Mouse (Mus musculus) limb, embryonic 15.5 days (tissue): Measurements from ENCODE around the gene Chst4. TPM values are rescaled to one million over a fixed set of nuclear protein-coding genes. Genes with fewer than 3 reads are reported as not detected.
"Not testable (repeated sequence)": the region's sequence is repeated elsewhere in the genome, so short reads cannot be mapped to it uniquely, and the experiment has no call there.

Experiments used
- ATAC-seq: fragments of 200-750 bp; cut with Nextera tagmentation; 2 replicates; pipeline ENCODE4 v1.8.0; 2017; ENCODE audit warnings: low read depth, moderate TSS enrichment; ENCODE audit not compliant: insufficient number of reproducible peaks, low FRiP score, low TSS enrichment
- H3K27ac ChIP-seq: fragments of 300-500 bp; sonication (generic); 2 replicates; pipeline ENCODE4 v1.5.1; 2015; ENCODE audit warnings: moderate library complexity, mild to moderate bottlenecking, inconsistent platforms
- H3K27me3 ChIP-seq: fragments of 300-500 bp; sonication (generic); 2 replicates; pipeline ENCODE4 v1.6.1; 2015; ENCODE audit warnings: inconsistent platforms
- H3K36me3 ChIP-seq: fragments of 300-500 bp; sonication (generic); 2 replicates; pipeline ENCODE4 v1.6.1; 2015; ENCODE audit warnings: inconsistent platforms
- H3K4me1 ChIP-seq: fragments of 300-500 bp; sonication (generic); 2 replicates; pipeline ENCODE4 v1.6.1; 2015; ENCODE audit warnings: inconsistent platforms
- H3K4me2 ChIP-seq: fragments of 300-500 bp; sonication (generic); 2 replicates; pipeline ENCODE4 v1.6.1; 2015; ENCODE audit warnings: mild to moderate bottlenecking, inconsistent platforms
- H3K4me3 ChIP-seq: fragments of 300-500 bp; sonication (generic); 2 replicates; pipeline ENCODE4 v1.5.1; 2015; ENCODE audit warnings: mild to moderate bottlenecking, inconsistent platforms
- H3K9ac ChIP-seq: fragments of 300-500 bp; sonication (generic); 2 replicates; pipeline ENCODE4 v1.6.1; 2015; ENCODE audit warnings: inconsistent platforms
- H3K9me3 ChIP-seq: fragments of 300-500 bp; sonication (generic); 2 replicates; pipeline ENCODE4 v1.6.1; 2016; ENCODE audit warnings: inconsistent platforms
- WGBS: fragments of 180-500 bp; shearing (Covaris S2); methylation state at CpG from one replicate; pipeline ENCODE4 v1.1.7; 2015; 5-methylcytosine and 5-hydroxymethylcytosine counted together
- polyA plus RNA-seq: library from polyadenylated mRNA; unstranded; fragments of >200 nt; fragmentation: Nextera tagmentation; extraction: Ambion mirVana; gene quantifications from 2 replicates; pipeline ENCODE4 v1.2.1, GENCODE M21; 2015

Gene Chst4
- polyA plus RNA-seq, 1 experiment from 2014 or later, result not detected

GRCm38 (mm10) chr8:110040509-110040908 is 969 bp upstream of the Chst4 start:
- Histone ChIP-seq H3K4me1 (0 out of 2 replicates have a peak, but pooled peaks cover 3% of the 10 kb centered on the region), H3K9ac (no peak overlapping the region), H3K4me3 (no peak overlapping the region), H3K27me3 (no peaks in the 10 kb centered on the region), H3K36me3 (no peaks in the 10 kb centered on the region), H3K4me2 (no peak overlapping the region), H3K9me3 (no peaks in the 10 kb centered on the region), H3K27ac (no peak overlapping the region)
- no peak for ATAC-seq
- WGBS, result 67% methylated on average over 4 of the region's 4 CpGs

GRCm38 (mm10) chr8:110039216-110039615 is 324 bp downstream of the Chst4 start:
- no peaks in the 10 kb centered on the region for H3K9me3 ChIP-seq
- no peak overlapping the region for H3K4me2 ChIP-seq
- H3K27ac ChIP-seq, result no peak overlapping the region
- WGBS, result 36% methylated on average over 7 of the region's 7 CpGs
- no peaks in the 10 kb centered on the region for H3K36me3 ChIP-seq
- 0 out of 2 replicates have a peak, but pooled peaks cover 3% of the 10 kb centered on the region for H3K4me1 ChIP-seq
- no peak overlapping the region for H3K4me3 ChIP-seq
- H3K9ac ChIP-seq, result no peak overlapping the region
- ATAC-seq, result no peak
- no peaks in the 10 kb centered on the region for H3K27me3 ChIP-seq

GRCm38 (mm10) chr8:110036156-110036555 is 3.4 kb downstream of the Chst4 start:
- Histone ChIP-seq H3K36me3 (no peaks in the 10 kb centered on the region), H3K4me3 (no peak overlapping the region), H3K27me3 (no peaks in the 10 kb centered on the region), H3K9me3 (no peaks in the 10 kb centered on the region), H3K9ac (no peak overlapping the region), H3K4me1 (0 out of 2 replicates have a peak, but pooled peaks cover 3% of the 10 kb centered on the region), H3K27ac (no peak overlapping the region), H3K4me2 (no peak overlapping the region)
- no peak for ATAC-seq
- 49% methylated on average over 2 of the region's 2 CpGs for WGBS

GRCm38 (mm10) chr8:110034331-110034730 is 5.2 kb downstream of the Chst4 start:
- no peak for ATAC-seq
- H3K9me3 ChIP-seq, result no peaks in the 10 kb centered on the region
- no peak overlapping the region for H3K4me3 ChIP-seq
- 81% methylated on average over 4 of the region's 4 CpGs for WGBS
- H3K27me3 ChIP-seq, result no peaks in the 10 kb centered on the region
- no peak overlapping the region for H3K27ac ChIP-seq
- no peaks in the 10 kb centered on the region for H3K36me3 ChIP-seq
- no peak overlapping the region for H3K4me2 ChIP-seq
- 0 out of 2 replicates have a peak, but pooled peaks cover under 1% of the 10 kb centered on the region for H3K4me1 ChIP-seq
- no peak overlapping the region for H3K9ac ChIP-seq

- H3K4me1 ChIP-seq, H3K4me2 ChIP-seq, H3K9ac ChIP-seq, ATAC-seq, H3K36me3 ChIP-seq, H3K27me3 ChIP-seq, H3K27ac ChIP-seq, H3K9me3 ChIP-seq, H3K4me3 ChIP-seq: not testable (repeated sequence)
- 37% methylated on average over 8 of the region's 8 CpGs for WGBS
These were observed 5.8 kb downstream of the Chst4 start for GRCm38 (mm10) chr8:110033771-110034170.

- Histone ChIP-seq H3K9ac (no peak overlapping the region), H3K9me3 (no peaks in the 10 kb centered on the region), H3K36me3 (no peaks in the 10 kb centered on the region), H3K27ac (no peak overlapping the region), H3K4me3 (no peak overlapping the region), H3K4me2 (no peak overlapping the region), H3K27me3 (no peaks in the 10 kb centered on the region), H3K4me1 (peaks cover 3% of the 10 kb centered on the region; the same call in 1 of the 2 replicates)
- 75% methylated on average over 10 of the region's 10 CpGs for WGBS
- no peak for ATAC-seq
These were observed 16.7 kb downstream of the Chst4 start for GRCm38 (mm10) chr8:110022768-110023344.

- peaks cover 3% of the 10 kb centered on the region; the same call in 1 of the 2 replicates for H3K4me1 ChIP-seq
- 52% methylated on average over 6 of the region's 6 CpGs for WGBS
These were observed 17.5 kb downstream of the Chst4 start for GRCm38 (mm10) chr8:110022081-110022480.

GRCm38 (mm10) chr8:110010868-110011267 is 28.7 kb downstream of the Chst4 start:
- no peak overlapping the region for H3K27ac ChIP-seq
- ATAC-seq, result no peak
- H3K36me3 ChIP-seq, result no peaks in the 10 kb centered on the region
- no peak overlapping the region for H3K4me2 ChIP-seq
- no peak overlapping the region for H3K9ac ChIP-seq
- no peaks in the 10 kb centered on the region for H3K27me3 ChIP-seq
- H3K9me3 ChIP-seq, result no peaks in the 10 kb centered on the region
- no peak overlapping the region for H3K4me3 ChIP-seq
- no peaks in the 10 kb centered on the region for H3K4me1 ChIP-seq
- 33% methylated on average over 5 of the region's 5 CpGs for WGBS

More at GRCm38 (mm10) chr8:110022081-110022480, 17.5 kb downstream of the Chst4 start:
- Histone ChIP-seq H3K27me3 (no peaks in the 10 kb centered on the region), H3K27ac (no peak overlapping the region), H3K36me3 (no peaks in the 10 kb centered on the region), H3K4me2 (no peak overlapping the region), H3K9ac (no peak overlapping the region), H3K4me3 (no peak overlapping the region), H3K9me3 (no peaks in the 10 kb centered on the region)
- no peak for ATAC-seq

GRCm38 (mm10) chr8:110008995-110009446 is 30.5 kb downstream of the Chst4 start:
- 76% methylated on average over 8 of the region's 8 CpGs for WGBS
- Histone ChIP-seq H3K27ac (no peak overlapping the region), H3K36me3 (no peaks in the 10 kb centered on the region), H3K9me3 (no peaks in the 10 kb centered on the region), H3K4me1 (no peaks in the 10 kb centered on the region), H3K9ac (no peak overlapping the region), H3K4me3 (no peak overlapping the region), H3K4me2 (no peak overlapping the region), H3K27me3 (no peaks in the 10 kb centered on the region)
- ATAC-seq, result no peak

- no peak overlapping the region for H3K9ac ChIP-seq
- no peak for ATAC-seq
- no peaks in the 10 kb centered on the region for H3K27me3 ChIP-seq
- no peak overlapping the region for H3K4me3 ChIP-seq
- H3K4me2 ChIP-seq, result no peak overlapping the region
- WGBS, result 87% methylated on average over 26 of the region's 26 CpGs
- no peaks in the 10 kb centered on the region for H3K9me3 ChIP-seq
- H3K27ac ChIP-seq, result no peak overlapping the region
- H3K4me1 ChIP-seq, result no peaks in the 10 kb centered on the region
- H3K36me3 ChIP-seq, result no peaks in the 10 kb centered on the region
These were observed 31.1 kb downstream of the Chst4 start for GRCm38 (mm10) chr8:110008228-110008994.

- Histone ChIP-seq H3K4me2 (no peak overlapping the region), H3K27me3 (no peaks in the 10 kb centered on the region), H3K36me3 (no peaks in the 10 kb centered on the region), H3K9me3 (no peaks in the 10 kb centered on the region), H3K4me1 (0 out of 2 replicates have a peak, but pooled peaks cover 3% of the 10 kb centered on the region), H3K9ac (no peak overlapping the region), H3K27ac (no peak overlapping the region), H3K4me3 (no peak overlapping the region)
- WGBS, result 57% methylated on average over 17 of the region's 17 CpGs
- no peak for ATAC-seq
These were observed 33.1 kb downstream of the Chst4 start for GRCm38 (mm10) chr8:110006312-110007023.

GRCm38 (mm10) chr8:110004300-110004699 is 35.2 kb downstream of the Chst4 start:
- 0 out of 2 replicates have a peak, but pooled peaks cover 3% of the 10 kb centered on the region for H3K4me1 ChIP-seq
- H3K4me2 ChIP-seq, result no peak overlapping the region
- no peak for ATAC-seq
- H3K27ac ChIP-seq, result no peak overlapping the region
- no peak overlapping the region for H3K9ac ChIP-seq
- no peaks in the 10 kb centered on the region for H3K36me3 ChIP-seq
- H3K4me3 ChIP-seq, result no peak overlapping the region
- no peaks in the 10 kb centered on the region for H3K27me3 ChIP-seq
- H3K9me3 ChIP-seq, result no peaks in the 10 kb centered on the region
- WGBS, result 79% methylated on average over 5 of the region's 5 CpGs
